Mouse (Mus musculus) duodenum, adult 2 months (tissue): ENCODE data around the gene Dnhd1. TPM values are rescaled to one million over a fixed set of nuclear protein-coding genes. Genes with fewer than 3 reads are reported as not detected.

Experiments used
- polyA plus RNA-seq: library from polyadenylated mRNA; depleted of rRNA; stranded (reverse); fragments of >200 nt; gene quantifications from 2 replicates; pipeline ENCODE4 v1.2.3, GENCODE M21; 2012; ENCODE audit warnings: low replicate concordance; rRNA removed

The Dnhd1 gene
- polyA plus RNA-seq = 0.39 and 0.41 TPM in 2 replicates

DNA sequence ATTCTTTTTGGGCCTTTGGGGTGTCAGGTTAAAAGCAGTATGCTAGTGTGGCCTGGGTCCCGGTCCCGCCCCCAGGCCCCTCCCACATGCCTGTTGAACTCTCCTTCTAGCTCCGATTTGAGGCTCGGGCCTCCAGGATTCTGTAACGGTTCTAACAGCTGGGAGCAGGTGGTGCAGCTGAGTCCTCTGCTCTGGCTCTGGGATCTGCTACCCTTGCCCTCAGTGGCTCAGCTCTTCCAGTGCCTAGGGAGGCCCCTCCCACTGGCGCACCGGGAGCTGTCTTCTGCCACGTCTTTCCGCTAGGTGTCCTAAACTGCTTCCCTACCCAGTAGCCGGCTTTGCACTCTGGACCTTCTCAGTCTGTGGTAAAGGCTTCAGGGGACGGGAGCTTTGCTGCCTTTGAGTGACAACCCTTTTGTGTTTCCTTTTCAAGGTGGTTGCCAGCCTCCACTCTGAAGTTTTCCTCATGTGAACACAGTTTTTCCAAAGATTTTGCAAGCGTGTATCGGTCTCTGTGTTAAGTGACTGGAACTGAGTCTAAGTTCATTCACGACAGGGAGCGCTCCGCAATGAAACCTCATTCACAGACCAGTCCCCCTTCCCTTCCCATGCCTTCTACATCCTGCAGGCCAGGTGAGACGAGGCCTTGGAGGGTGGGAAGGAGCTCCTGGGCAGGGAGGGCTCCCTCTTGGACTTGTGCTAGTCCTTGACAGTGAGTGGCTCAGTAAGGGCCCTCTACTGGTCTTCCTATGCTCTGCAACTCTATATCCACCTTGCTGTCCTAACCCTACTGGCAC, at the start of gene Dnhd1:
Gene Dnhd1 (plus strand): TSS at position 189 of the 797 bp plus-strand sequence.

GRCm38 (mm10) chr7:105633127-105633800, 17.4 kb upstream of the Dnhd1 start, which contains the start of gene Trim3:
TSS of gene Trim3 (minus strand) at chr7:105633571.

DNA sequence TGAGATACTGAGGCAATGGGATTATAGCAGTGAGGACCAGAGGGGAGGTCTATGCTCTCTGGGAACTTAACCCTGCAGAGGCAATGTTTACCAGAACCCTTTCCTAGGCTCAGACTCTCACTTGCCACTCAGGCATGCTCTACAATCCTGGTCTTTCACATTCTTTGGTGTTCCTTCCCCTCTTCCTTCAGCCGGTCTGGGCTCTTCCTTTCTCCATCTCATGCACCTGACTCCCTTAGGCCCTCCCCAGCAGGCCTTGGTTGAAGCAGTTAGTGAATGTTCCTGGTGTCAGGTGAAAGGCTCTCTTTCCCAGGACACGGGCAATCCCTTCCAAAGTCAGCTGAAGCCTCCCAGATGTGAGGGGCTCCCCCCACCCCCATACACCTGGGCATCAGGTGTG, 10.9 kb upstream of the Dnhd1 start, which contains the start of gene Timm10b:
Gene Timm10b (plus strand): TSS at position 301 of the 400 bp plus-strand sequence.

DNA sequence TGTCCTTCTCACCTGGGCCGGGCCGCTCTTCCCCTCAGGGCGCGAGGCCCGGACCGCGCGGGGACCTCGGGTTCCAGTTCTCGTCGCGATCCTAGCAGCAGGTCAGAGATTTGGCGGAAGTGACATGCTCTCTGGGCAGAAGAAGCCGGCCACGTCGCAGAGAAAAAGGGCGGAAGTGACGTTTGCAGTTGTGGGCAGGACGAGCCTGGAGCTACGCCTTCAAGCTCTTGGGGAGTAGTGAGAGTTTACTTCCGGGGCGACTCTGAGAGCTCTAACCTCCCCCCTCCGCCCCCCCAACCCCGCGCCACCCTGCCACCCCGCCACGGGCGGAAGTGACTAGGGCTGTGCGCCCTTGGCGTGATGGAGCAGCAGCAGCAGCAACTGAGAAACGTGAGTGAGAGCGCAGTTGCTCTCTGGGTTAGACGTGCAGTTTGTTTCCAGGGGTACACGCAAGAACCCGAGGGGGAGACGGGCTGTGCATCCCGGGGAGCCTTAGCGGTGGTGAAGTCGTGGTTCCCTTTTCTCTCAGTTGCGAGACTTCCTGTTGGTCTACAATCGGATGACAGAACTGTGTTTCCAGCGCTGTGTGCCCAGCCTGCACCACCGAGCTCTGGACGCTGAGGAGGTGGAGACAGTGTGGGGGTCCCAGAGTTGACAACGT, 10.3 kb upstream of the Dnhd1 start, which contains the start of the genes Arfip2 and Gm45799:
Gene Arfip2 (minus strand): TSS at position 184 of the 661 bp plus-strand sequence.
Gene Gm45799 (plus strand): TSS at position 320 of the 661 bp plus-strand sequence.

DNA sequence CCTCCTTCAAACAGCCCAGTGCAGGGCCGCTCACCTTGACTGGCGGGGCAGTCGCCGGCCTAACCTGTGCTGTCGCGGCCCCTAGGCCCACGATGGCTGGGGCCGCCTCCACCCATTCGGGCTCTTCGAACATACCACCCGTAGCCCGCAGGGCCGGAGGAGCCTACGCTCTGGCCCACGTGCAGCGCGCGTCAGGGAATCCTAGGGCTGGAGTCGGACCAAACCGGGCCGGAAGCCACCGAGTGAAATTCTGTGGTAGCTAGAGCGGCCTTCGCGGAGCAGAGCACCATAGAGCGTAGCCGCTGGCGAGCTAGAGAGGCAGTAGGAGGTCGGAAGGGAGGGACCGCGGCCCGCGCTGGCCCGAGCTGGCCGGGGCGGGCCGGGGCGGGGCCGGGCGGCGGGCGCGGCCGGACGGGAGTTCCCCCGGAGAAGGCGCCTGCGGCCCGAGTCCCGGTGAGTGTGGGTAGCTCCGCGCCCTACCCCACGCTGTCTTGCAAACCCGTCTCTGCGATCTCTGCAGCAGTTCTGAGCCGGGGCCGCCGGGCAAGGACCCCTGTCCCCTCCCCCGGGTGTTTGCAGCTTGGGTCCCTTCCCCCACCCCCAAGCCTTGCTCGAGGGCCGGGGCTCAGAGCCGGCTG, 85.8 kb downstream of the Dnhd1 start, which contains the start of gene Ilk:
Gene Ilk (plus strand): TSS at position 329 of the 638 bp plus-strand sequence.

DNA sequence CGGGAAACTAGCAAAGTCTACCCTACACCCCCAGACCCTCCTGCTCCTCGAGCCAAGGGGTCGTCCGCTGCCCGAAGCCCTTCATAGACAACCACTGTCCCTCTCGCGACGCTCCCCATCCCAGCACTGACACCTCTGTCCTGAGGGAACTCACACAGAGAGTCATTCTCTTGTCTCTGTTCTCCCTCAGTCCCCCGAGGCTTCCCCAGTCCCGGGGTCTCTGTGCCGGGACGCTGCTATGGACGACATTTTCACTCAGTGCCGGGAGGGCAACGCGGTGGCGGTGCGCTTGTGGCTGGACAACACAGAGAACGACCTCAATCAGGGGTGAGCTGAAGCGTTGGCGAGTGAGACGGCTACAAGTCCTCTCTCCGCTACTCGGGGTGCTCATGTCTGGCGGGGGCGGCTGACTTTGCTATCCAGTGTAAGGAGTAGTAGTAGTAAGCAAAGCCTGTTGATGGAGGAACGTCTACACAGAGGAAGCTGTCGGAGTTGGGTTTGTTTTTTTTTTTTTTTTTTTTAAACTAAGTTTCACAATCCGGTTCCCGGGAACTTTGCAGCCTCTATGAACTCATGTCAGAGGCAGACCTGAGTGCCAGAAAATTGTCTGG, 86.4 kb downstream of the Dnhd1 start, which contains the start of gene Rrp8:
Gene Rrp8 (minus strand): TSS at position 475 of the 611 bp plus-strand sequence.

GRCm38 (mm10) chr7:105743926-105744590, 93.4 kb downstream of the Dnhd1 start, which contains the start of gene Taf10:
TSS of gene Taf10 (minus strand) at chr7:105744361.

DNA sequence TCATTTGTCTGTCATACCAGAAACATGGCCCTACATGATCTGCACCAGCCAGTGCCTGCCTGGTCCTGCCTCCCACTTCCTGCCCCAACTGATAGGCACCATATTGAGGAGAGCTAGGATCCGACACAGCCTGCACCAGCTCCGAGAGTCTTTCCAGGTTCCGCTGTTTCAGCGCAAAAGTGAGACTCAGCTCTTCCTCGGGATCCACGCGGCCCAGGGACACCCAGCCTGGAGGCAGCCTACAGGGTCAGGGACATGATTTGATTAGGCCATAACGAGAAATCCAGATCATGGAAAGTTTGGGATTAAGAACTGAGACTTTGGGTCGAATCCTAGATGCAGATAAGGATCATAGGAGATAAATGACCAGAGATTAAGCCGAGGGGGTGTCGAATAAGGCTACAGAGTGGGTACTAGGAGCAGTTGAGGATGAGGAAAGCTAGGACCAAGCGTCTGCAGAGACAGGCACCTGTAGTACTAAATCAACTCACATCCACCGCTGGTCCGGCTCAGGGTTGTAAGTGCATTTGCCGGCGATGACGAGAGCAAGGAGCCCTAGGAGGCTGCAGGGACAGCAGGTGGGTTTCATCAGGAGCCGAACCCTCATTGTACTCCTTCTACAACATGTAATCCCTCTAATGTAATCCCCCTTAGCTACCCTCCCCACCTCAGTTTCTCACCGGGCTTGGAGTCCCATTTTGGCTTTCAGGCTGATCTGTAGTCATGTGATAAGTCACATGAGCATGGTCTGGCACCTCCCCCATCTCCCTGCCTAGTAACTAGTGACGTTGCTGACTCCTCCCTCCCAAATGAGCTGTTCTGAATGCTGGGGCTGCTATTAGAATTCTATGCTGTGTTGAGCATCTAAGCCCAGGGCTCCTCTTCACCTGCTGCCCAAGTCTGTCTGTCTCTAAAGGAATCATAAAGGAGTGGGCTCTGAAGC, 101.1 kb downstream of the Dnhd1 start, which contains the start of gene Tpp1:
Gene Tpp1 (minus strand): TSS at position 745 of the 943 bp plus-strand sequence.

Other genes starting within 250 kb of the Dnhd1 start
- gene Cnga4, start 246.3 kb upstream of the Dnhd1 start, polyA plus RNA-seq = 0.05 and 0.34 TPM in 2 replicates
- 0.09 and 0.18 TPM in 2 replicates for gene Cckbr, start 225.1 kb upstream of the Dnhd1 start, polyA plus RNA-seq
- 22.7 and 38.6 TPM in 2 replicates for gene Cavin3, start 168.5 kb upstream of the Dnhd1 start, polyA plus RNA-seq
- 11.4 and 16.6 TPM in 2 replicates for gene Smpd1, start 96.5 kb upstream of the Dnhd1 start, polyA plus RNA-seq
- gene Apbb1, start 69.2 kb upstream of the Dnhd1 start, polyA plus RNA-seq = 17.9 and 21.9 TPM in 2 replicates
- gene Hpx, start 50.7 kb upstream of the Dnhd1 start, polyA plus RNA-seq = 0.15 and 0.50 TPM in 2 replicates
- gene Trim3, start 17.3 kb upstream of the Dnhd1 start, polyA plus RNA-seq = 13.5 and 19.7 TPM in 2 replicates
- gene Timm10b, start 10.8 kb upstream of the Dnhd1 start, polyA plus RNA-seq = 87.5 and 178 TPM in 2 replicates
- 39.4 and 72.4 TPM in 2 replicates for gene Arfip2, start 10.4 kb upstream of the Dnhd1 start, polyA plus RNA-seq
- gene Gm45799, start 10.3 kb upstream of the Dnhd1 start, polyA plus RNA-seq = 359 and 495 TPM in 2 replicates
- 40.4 and 43.6 TPM in 2 replicates for gene Ilk, start 85.8 kb downstream of the Dnhd1 start, polyA plus RNA-seq
- 2.2 and 3.2 TPM in 2 replicates for gene Rrp8, start 86.6 kb downstream of the Dnhd1 start, polyA plus RNA-seq
- 472 and 915 TPM in 2 replicates for gene Taf10, start 93.5 kb downstream of the Dnhd1 start, polyA plus RNA-seq
- gene Tpp1, start 101.4 kb downstream of the Dnhd1 start, polyA plus RNA-seq = 41.0 and 106 TPM in 2 replicates
- 2.5 and 3.3 TPM in 2 replicates for gene Dchs1, start 136.8 kb downstream of the Dnhd1 start, polyA plus RNA-seq
- gene Mrpl17, start 160.3 kb downstream of the Dnhd1 start, polyA plus RNA-seq = 80.0 and 139 TPM in 2 replicates